Mouse (Mus musculus) midbrain, postnatal 0 days (tissue): ENCODE measurements at regions not wholly inside any gene's neighbourhood (a gene's known extent, or its start where the extent isn't known, plus 50 kb on each side); places are given as distances from the start of the nearest gene placed in this dataset.

Source experiments
- ATAC-seq: fragments of 200-750 bp; cut with Nextera tagmentation; 2 replicates; pipeline ENCODE4 v1.8.0; 2017; ENCODE audit warnings: moderate number of reproducible peaks, mild to moderate bottlenecking, moderate TSS enrichment, moderate library complexity; ENCODE audit not compliant: low FRiP score
- DNase-seq: peaks from one replicate; pipeline ENCODE4 v3.0.0-alpha.2; 2015; ENCODE audit warnings: low spot score
- H3K27ac ChIP-seq: fragments of 300-500 bp; sonication (generic); 2 replicates; pipeline ENCODE4 v1.5.1; 2014; ENCODE audit warnings: low read depth, mild to moderate bottlenecking, low read length, mixed read lengths
- H3K27me3 ChIP-seq: fragments of 300-500 bp; sonication (generic); 2 replicates; pipeline ENCODE4 v1.6.1; 2014; ENCODE audit warnings: low read length, control low read depth, mixed read lengths; ENCODE audit not compliant: insufficient read depth
- H3K36me3 ChIP-seq: fragments of 300-500 bp; sonication (generic); 2 replicates; pipeline ENCODE4 v1.6.1; 2014; ENCODE audit warnings: low read length, control low read depth, mixed read lengths; ENCODE audit not compliant: insufficient read depth
- H3K4me1 ChIP-seq: fragments of 300-500 bp; sonication (generic); 2 replicates; pipeline ENCODE4 v1.6.1; 2014; ENCODE audit warnings: mild to moderate bottlenecking, control low read depth, antibody characterized with exemption, low read length, mixed read lengths; ENCODE audit not compliant: insufficient read depth
- H3K4me2 ChIP-seq: fragments of 300-500 bp; sonication (generic); 2 replicates; pipeline ENCODE4 v1.6.1; 2014; ENCODE audit warnings: low read depth, mild to moderate bottlenecking, low read length, mixed read lengths; ENCODE audit not compliant: poor library complexity, severe bottlenecking
- H3K4me3 ChIP-seq: fragments of 300-500 bp; sonication (generic); 2 replicates; pipeline ENCODE4 v1.5.1; 2014; ENCODE audit warnings: low read depth, mild to moderate bottlenecking, low read length, moderate library complexity
- H3K9ac ChIP-seq: fragments of 300-500 bp; sonication (generic); replicated peaks from 2 replicates; pipeline ENCODE4 v1.6.1; 2014; ENCODE audit warnings: mild to moderate bottlenecking, low read length, moderate library complexity, mixed read lengths; ENCODE audit not compliant: poor library complexity, severe bottlenecking
- H3K9me3 ChIP-seq: fragments of 300-500 bp; sonication (generic); 2 replicates; pipeline ENCODE4 v1.6.1; 2016; ENCODE audit warnings: low read length, control low read depth
- CTCF ChIP-seq: IDR thresholded peaks from 2 replicates; pipeline ENCODE4 v1.5.1; 2016; ENCODE audit warnings: antibody characterized with exemption, mild to moderate bottlenecking
- WGBS: fragments of 180-500 bp; shearing (Covaris S2); extraction: QIAGEN DNeasy Blood & Tissue Kit; methylation state at CpG from one replicate; pipeline ENCODE4 v1.1.7; 2014; 5-methylcytosine and 5-hydroxymethylcytosine counted together

GRCm38 (mm10) chr6:107045177-107045576 is 245.3 kb upstream of the Crbn start:
- TF ChIP-seq CTCF, result no peak
- DNase-seq, result no peak
- no peaks in the 10 kb centered on the region for H3K4me1 ChIP-seq
- no peak for ATAC-seq
- H3K4me3 ChIP-seq, result no peak overlapping the region
- no peaks in the 10 kb centered on the region for H3K36me3 ChIP-seq
- no peak overlapping the region for H3K4me2 ChIP-seq
- 80% methylated on average over 3 of the region's 3 CpGs for WGBS
- no peaks in the 10 kb centered on the region for H3K27me3 ChIP-seq
- H3K9ac ChIP-seq, result no peak overlapping the region
- H3K9me3 ChIP-seq, result no peaks in the 10 kb centered on the region
- H3K27ac ChIP-seq, result no peak overlapping the region

- no peak overlapping the region for H3K9ac ChIP-seq
- H3K27ac ChIP-seq, result no peak overlapping the region
- 95% methylated on average over 1 of the region's 1 CpGs for WGBS
- H3K4me3 ChIP-seq, result no peak overlapping the region
- no peak for DNase-seq
- H3K4me1 ChIP-seq, result no peaks in the 10 kb centered on the region
- H3K4me2 ChIP-seq, result no peak overlapping the region
- H3K9me3 ChIP-seq, result no peaks in the 10 kb centered on the region
- no peak for TF ChIP-seq CTCF
- no peaks in the 10 kb centered on the region for H3K27me3 ChIP-seq
- no peak for ATAC-seq
- H3K36me3 ChIP-seq, result no peaks in the 10 kb centered on the region
Observed at GRCm38 (mm10) chr6:107051604-107052003, 251.7 kb upstream of the Crbn start.

DNA sequence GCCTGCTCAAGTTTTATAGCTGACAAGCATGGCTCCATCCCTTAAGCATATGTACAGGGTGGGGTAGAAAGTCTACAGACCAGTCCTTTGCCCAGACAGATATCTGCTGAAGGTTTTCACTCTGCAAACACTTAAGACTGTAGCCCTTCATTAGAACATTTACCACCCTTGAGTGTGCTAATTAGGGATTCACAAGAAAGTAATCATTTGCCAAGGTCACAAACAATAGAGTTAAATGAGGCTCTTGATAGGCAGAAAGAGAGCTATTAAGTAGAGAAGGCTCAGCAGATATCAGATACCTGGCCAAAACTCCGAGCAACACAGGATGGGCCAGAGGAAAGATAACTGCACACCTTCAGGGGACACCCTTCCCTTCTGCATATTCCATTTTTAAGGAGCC is 252.3 kb upstream of the Crbn start:
- Histone ChIP-seq H3K4me3 (no peak overlapping the region), H3K27me3 (no peaks in the 10 kb centered on the region), H3K36me3 (no peaks in the 10 kb centered on the region), H3K4me1 (no peaks in the 10 kb centered on the region), H3K27ac (no peak overlapping the region), H3K4me2 (no peak overlapping the region), H3K9ac (no peak overlapping the region), H3K9me3 (no peaks in the 10 kb centered on the region)
- 78% methylated on average over 1 of the region's 1 CpGs for WGBS
- TF ChIP-seq CTCF, result no peak
- no peak for DNase-seq
- no peak for ATAC-seq

DNA sequence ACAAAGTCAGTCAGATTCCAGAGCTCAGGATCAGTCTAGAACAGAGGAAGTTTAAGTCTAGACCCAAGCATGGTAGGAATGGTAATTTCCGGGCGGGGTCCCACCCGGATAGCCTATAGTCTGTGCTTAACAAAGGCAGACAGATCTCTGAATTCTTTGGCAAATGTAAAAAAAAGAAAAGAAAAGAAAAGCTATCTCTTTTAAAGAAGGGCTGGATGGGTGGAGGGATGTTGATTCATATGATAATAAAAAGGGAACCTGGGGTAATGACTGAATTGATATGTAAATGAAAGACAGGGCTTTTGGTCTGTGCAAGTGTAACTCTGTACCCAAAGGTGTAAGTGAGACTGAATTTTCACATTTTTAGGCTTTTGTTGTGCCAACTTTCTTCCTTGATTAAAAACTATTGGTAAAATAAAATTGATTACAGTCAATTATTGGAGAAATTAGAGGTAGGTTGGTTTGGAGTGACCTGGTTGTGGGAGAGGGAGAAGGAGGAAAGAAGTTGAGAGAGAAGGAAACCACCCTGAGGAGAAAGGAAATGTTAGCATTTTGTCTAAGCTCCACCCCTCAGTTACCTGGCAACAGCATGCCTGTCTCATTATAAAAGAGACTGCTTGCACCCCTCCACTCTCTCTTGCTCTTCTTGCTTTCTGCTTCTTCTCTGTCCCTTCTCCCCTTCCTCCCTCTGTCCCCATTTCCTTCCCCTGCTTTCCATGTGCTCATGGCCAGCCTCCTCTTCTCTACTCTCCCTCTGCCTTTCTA is 259.3 kb upstream of the Crbn start:
- H3K4me3 ChIP-seq, result no peak overlapping the region
- H3K4me2 ChIP-seq, result no peak overlapping the region
- no peak overlapping the region for H3K9ac ChIP-seq
- no peak overlapping the region for H3K27ac ChIP-seq
- H3K27me3 ChIP-seq, result no peaks in the 10 kb centered on the region
- H3K36me3 ChIP-seq, result no peaks in the 10 kb centered on the region
- no peak for TF ChIP-seq CTCF
- DNase-seq (no peak), ATAC-seq (no peak)
- no peaks in the 10 kb centered on the region for H3K9me3 ChIP-seq
- H3K4me1 ChIP-seq, result no peaks in the 10 kb centered on the region
- WGBS, result 79% methylated on average over 3 of the region's 3 CpGs

- ATAC-seq, result no peak
- no peaks in the 10 kb centered on the region for H3K9me3 ChIP-seq
Observed at GRCm38 (mm10) chr6:107062886-107063565, 263.1 kb upstream of the Crbn start.

GRCm38 (mm10) chr6:107070441-107070840 is 270.6 kb upstream of the Crbn start:
- WGBS, result 89% methylated on average over 7 of the region's 7 CpGs
- ATAC-seq (no peak), DNase-seq (no peak)
- no peaks in the 10 kb centered on the region for H3K36me3 ChIP-seq
- no peaks in the 10 kb centered on the region for H3K27me3 ChIP-seq
- no peaks in the 10 kb centered on the region for H3K4me1 ChIP-seq
- H3K27ac ChIP-seq, result no peak overlapping the region
- H3K9ac ChIP-seq, result no peak overlapping the region
- no peak overlapping the region for H3K4me3 ChIP-seq
- no peak for TF ChIP-seq CTCF
- no peak overlapping the region for H3K4me2 ChIP-seq
- no peaks in the 10 kb centered on the region for H3K9me3 ChIP-seq

More at GRCm38 (mm10) chr6:107062886-107063565, 263.1 kb upstream of the Crbn start:
- no peaks in the 10 kb centered on the region for H3K27me3 ChIP-seq
- H3K4me2 ChIP-seq, result no peak overlapping the region
- no peak for TF ChIP-seq CTCF
- H3K27ac ChIP-seq, result no peak overlapping the region
- H3K4me1 ChIP-seq, result no peaks in the 10 kb centered on the region
- no peak overlapping the region for H3K9ac ChIP-seq
- H3K4me3 ChIP-seq, result no peak overlapping the region
- H3K36me3 ChIP-seq, result no peaks in the 10 kb centered on the region
- peak; percentile 55 for DNase-seq
- WGBS, result 89% methylated on average over 6 of the region's 6 CpGs
